Comparison of ENCODE assay signal across 8 mouse cellular contexts in genomic region chr7:19404476-19404875, GRCm38 (mm10). TPM values are rescaled to one million over a fixed set of nuclear protein-coding genes. Genes with fewer than 3 reads are reported as not detected.
A peak's percentile ranks its signal among the peaks of the same experiment; 100 is the strongest.
DNase-seq lines count a peak whose midpoint lies in the region; ATAC-seq and TF ChIP-seq lines count a peak whose summit lies in the region.

Gene Ckm (plus strand): TSS chr7:19404776.

- TF ChIP-seq RAD21 in CH12.LX (IDR thresholded peaks at IDR 0.05; ENCODE audit: low read depth, low read length), result no peak

- no peak within 1 kb of the TSS for H3K27ac ChIP-seq in CH12.LX (ENCODE audit: insufficient read depth, low read depth)
- no peak within 1 kb of the TSS for H3K27ac ChIP-seq in bone marrow, adult 2 months (ENCODE audit: control insufficient read depth, insufficient read depth, low read depth, low read length, poor library complexity)
- H3K27ac ChIP-seq in heart, embryonic 11.5 days (ENCODE audit: low read depth, low read length), result no peak within 1 kb of the TSS
- H3K27ac ChIP-seq in limb, embryonic 15.5 days, result no peak within 1 kb of the TSS

- no peak for ATAC-seq in heart, embryonic 11.5 days (replicated peaks; ENCODE audit: insufficient number of reproducible peaks, low FRiP score, low TSS enrichment)
- no peak for ATAC-seq in limb, embryonic 15.5 days (ENCODE audit: insufficient number of reproducible peaks, low FRiP score, low TSS enrichment, low read depth)
- no peak for ATAC-seq in activated CD4-positive, CD25-positive, alpha-beta regulatory T cell, adult 4 months

- WGBS in bone marrow, adult 2 months, result 49% methylated on average over 7 of the region's 7 CpGs
- 53% methylated on average over 7 of the region's 7 CpGs for WGBS in heart, embryonic 11.5 days (ENCODE audit: insufficient replicate concordance)
- WGBS in limb, embryonic 15.5 days, result 45% methylated on average over 7 of the region's 7 CpGs

- dilution Hi-C loops in CH12.LX (cut with MboI; ENCODE audit: extremely low pct_ligation_motif_present, extremely low pct_unique_long_range_greater_than_20kb, low sequenced_read_pairs), result no loop called here

- TF ChIP-seq CTCF in CH12.LX (conservative IDR thresholded peaks at IDR 0.05 in 1 of 2, IDR thresholded peaks at IDR 0.05 in 1 of 2; ENCODE audit: low read depth in 2 of 2, low read length in 2 of 2), result no peak
- TF ChIP-seq CTCF in bone marrow, adult 2 months (IDR thresholded peaks at IDR 0.05; ENCODE audit: control insufficient read depth, insufficient read depth, low read length), result no peak

- peaks cover 69% of the 10 kb centered on the region for H3K27me3 ChIP-seq in CH12.LX (replicated peaks)
- peaks cover 41% of the 10 kb centered on the region for H3K27me3 ChIP-seq in heart, embryonic 11.5 days (ENCODE audit: control insufficient read depth, insufficient read depth, low read length)
- peaks cover 44% of the 10 kb centered on the region for H3K27me3 ChIP-seq in limb, embryonic 15.5 days

- in situ Hi-C loops in CH12.LX (cut with MboI; ENCODE audit: low pct_ligation_motif_present, low pct_unique_long_range_greater_than_20kb, low sequenced_read_pairs), result loop anchor here (25.0 kb wide), 2 partner anchors 158 to 458 kb away; partner anchors contain the start of genes Ceacam16, Gm19345 and Ppp1r37

- peak within 1 kb of the TSS in 2 of 3 experiments; percentile 39 to 57 for H3K4me3 ChIP-seq in CH12.LX (replicated peaks in 1 of 3; ENCODE audit: low read depth in 2 of 3, low read length in 2 of 3, poor library complexity in 1 of 3)
- peak within 1 kb of the TSS; percentile 0 for H3K4me3 ChIP-seq in bone marrow, adult 2 months (replicated peaks; ENCODE audit: control insufficient read depth, low read depth, low read length)
- H3K4me3 ChIP-seq in heart, embryonic 11.5 days (ENCODE audit: low read depth, low read length), result peak within 1 kb of the TSS; percentile 72
- peak within 1 kb of the TSS; percentile 54 for H3K4me3 ChIP-seq in limb, embryonic 15.5 days

- no peaks in the 10 kb centered on the region for H3K79me2 ChIP-seq in CH12.LX (replicated peaks; ENCODE audit: control insufficient read depth, extremely low read depth, insufficient read depth, poor library complexity, severe bottlenecking)

- no peak for TF ChIP-seq POLR2A in CH12.LX (IDR thresholded peaks at IDR 0.05; ENCODE audit: low read depth, low read length)
- no peak for TF ChIP-seq POLR2A in bone marrow, adult 2 months (IDR thresholded peaks at IDR 0.05; ENCODE audit: borderline replicate concordance, control insufficient read depth, low read depth, low read length)

- H3K4me2 ChIP-seq in CH12.LX (ENCODE audit: insufficient read depth, low read depth, poor library complexity, severe bottlenecking), result peak within 1 kb of the TSS; percentile 80
- peak within 1 kb of the TSS; percentile 99 for H3K4me2 ChIP-seq in heart, embryonic 11.5 days
- peak within 1 kb of the TSS; percentile 98 for H3K4me2 ChIP-seq in limb, embryonic 15.5 days

- no peak for DNase-seq in CH12.LX (ENCODE audit: extremely low read depth)
- no peak for DNase-seq in cerebellum, postnatal 25 days
- no peak for DNase-seq in embryo, embryonic 11 days
- DNase-seq in testis, postnatal 10 days (ENCODE audit: low spot score), result no peak

- H3K9me3 ChIP-seq in CH12.LX (replicated peaks; ENCODE audit: low read length), result peaks cover 16% of the 10 kb centered on the region
- peaks cover 5% of the 10 kb centered on the region for H3K9me3 ChIP-seq in heart, embryonic 11.5 days (replicated peaks; ENCODE audit: control insufficient read depth, low read length)
- peaks cover 6% of the 10 kb centered on the region; the same call in 1 of the 2 replicates for H3K9me3 ChIP-seq in limb, embryonic 15.5 days

- H3K36me3 ChIP-seq in CH12.LX (replicated peaks in 1 of 2; ENCODE audit: control insufficient read depth in 1 of 2, insufficient read depth in 1 of 2, low read length in 1 of 2), result no peaks in the 10 kb centered on the region
- no peaks in the 10 kb centered on the region for H3K36me3 ChIP-seq in heart, embryonic 11.5 days (ENCODE audit: control insufficient read depth, insufficient read depth, low read length)
- H3K36me3 ChIP-seq in limb, embryonic 15.5 days, result no peaks in the 10 kb centered on the region

- no peak for TF ChIP-seq EP300 in CH12.LX (IDR thresholded peaks at IDR 0.05; ENCODE audit: low read length)

- H3K9ac ChIP-seq in CH12.LX (ENCODE audit: insufficient read depth, low read depth), result no peak within 1 kb of the TSS
- H3K9ac ChIP-seq in heart, embryonic 11.5 days (ENCODE audit: low read depth, low read length), result peak within 1 kb of the TSS; percentile 65
- H3K9ac ChIP-seq in limb, embryonic 15.5 days, result peak within 1 kb of the TSS; percentile 48

- peaks cover 2 to 20% of the 10 kb centered on the region in 2 experiments; a peak in 3 of 4 replicates for H3K4me1 ChIP-seq in CH12.LX (ENCODE audit: control insufficient read depth in 1 of 2, insufficient read depth in 2 of 2)
- H3K4me1 ChIP-seq in bone marrow, adult 2 months (ENCODE audit: control insufficient read depth, insufficient read depth, low read length), result no peaks in the 10 kb centered on the region; the same call in 1 of the 2 replicates
- peaks cover 8% of the 10 kb centered on the region for H3K4me1 ChIP-seq in heart, embryonic 11.5 days (ENCODE audit: control insufficient read depth, insufficient read depth, low read length)
- H3K4me1 ChIP-seq in limb, embryonic 15.5 days, result peaks cover 20% of the 10 kb centered on the region

TF ChIP-seq in CH12.LX, 34 proteins besides CTCF, POLR2A, EP300 and RAD21:
- no peak for TF ChIP-seq BHLHE40 (IDR thresholded peaks at IDR 0.05; ENCODE audit: low read depth, low read length)
TF ChIP-seq in CH12.LX: peak in this region for 0.

RNA-seq across cellular contexts. Expression of gene Ckm, which starts in this region (rescaled TPM):
- total RNA-seq in CH12.LX (2012; rRNA removed), result 0.21 and 0.47 TPM in 2 replicates
- total RNA-seq in CH12.LX (2014; rRNA removed), result 0.08 and 0.92 TPM in 2 replicates
- polyA plus RNA-seq in CH12.LX (2012; ENCODE audit: insufficient read length, low read depth), result not detected in 2 replicates
- 25.1 and 31.8 TPM in 2 replicates for polyA plus RNA-seq in bone marrow, adult 2 months (2011; ENCODE audit: insufficient read depth, insufficient read length, low replicate concordance, missing spikeins)
- polyA plus RNA-seq in heart, embryonic 11.5 days (2014; fragmentation: Nextera tagmentation; extraction: Ambion mirVana), result 11.0 and 13.3 TPM in 2 replicates
- 139 and 815 TPM in 2 replicates for polyA plus RNA-seq in limb, embryonic 15.5 days (2015; fragmentation: Nextera tagmentation; extraction: Ambion mirVana)
- under 1 TPM in 1 of 2 experiments, not detected in 1; 0.34 TPM for polyA plus RNA-seq in activated CD4-positive, CD25-positive, alpha-beta regulatory T cell, adult 4 months (2017; shearing (Covaris generic))

Comparison
In these comparisons a context has a peak if more than half of its experiments do, and no peak if none do; other contexts are left out.
1. H3K4me3 ChIP-seq: peak in every context shown above with its lines; median percentile 72 in heart, embryonic 11.5 days; 54 in limb, embryonic 15.5 days; 48 in CH12.LX; 0 in bone marrow, adult 2 months.